11 mouse cellular contexts compared by ENCODE assay signal in genomic region chr17:64603534-64603933, GRCm38 (mm10). TPM values are rescaled to one million over a fixed set of nuclear protein-coding genes. Genes with fewer than 3 reads are reported as not detected.
A peak's percentile ranks its signal among the peaks of the same experiment; 100 is the strongest.
DNase-seq lines count a peak whose midpoint lies in the region; ATAC-seq lines count a peak whose summit lies in the region.
"Had no signal": no experiment of that assay in that cellular context is flagged by ENCODE, and none has a peak within 500 bp of the region (broad histone marks: within the 10 kb centered on the region; RNA-seq: fewer than 3 reads in every experiment).

No protein-coding gene starts in this region.

- H3K27me3 ChIP-seq in heart, embryonic 16.5 days (ENCODE audit: control insufficient read depth, insufficient read depth, low read length) = no peaks in the 10 kb centered on the region
- H3K27me3 ChIP-seq in hindbrain, embryonic 12.5 days = no peaks in the 10 kb centered on the region
- H3K27me3 ChIP-seq in midbrain, embryonic 12.5 days = peaks cover 9% of the 10 kb centered on the region; the same call in 1 of the 2 replicates

- no peak for ATAC-seq in heart, embryonic 16.5 days (replicated peaks; ENCODE audit: extremely low read depth, insufficient read depth, low FRiP score)
- no peak for ATAC-seq in hindbrain, embryonic 12.5 days (ENCODE audit: low FRiP score)
- ATAC-seq in midbrain, embryonic 12.5 days (ENCODE audit: low FRiP score, low read depth) = no peak

- H3K4me2 ChIP-seq in heart, embryonic 16.5 days (ENCODE audit: low read depth, low read length) = peak overlapping the region; percentile 97
- peak overlapping the region; percentile 97 for H3K4me2 ChIP-seq in hindbrain, embryonic 12.5 days (replicated peaks)
- peak overlapping the region; percentile 93 for H3K4me2 ChIP-seq in midbrain, embryonic 12.5 days (replicated peaks)

- no peaks in the 10 kb centered on the region for H3K36me3 ChIP-seq in heart, embryonic 16.5 days (ENCODE audit: control insufficient read depth, insufficient read depth)
- H3K36me3 ChIP-seq in hindbrain, embryonic 12.5 days = no peaks in the 10 kb centered on the region
- H3K36me3 ChIP-seq in midbrain, embryonic 12.5 days = no peaks in the 10 kb centered on the region
- H3K36me3 ChIP-seq: G1E had no signal

- H3K9ac ChIP-seq in heart, embryonic 16.5 days (ENCODE audit: low read length) = 0 out of 2 replicates have a peak overlapping the region, but pooled peaks have one; percentile 26
- H3K9ac ChIP-seq in hindbrain, embryonic 12.5 days = 0 out of 2 replicates have a peak overlapping the region, but pooled peaks have one; percentile 18
- H3K9ac ChIP-seq in midbrain, embryonic 12.5 days (replicated peaks) = no peak overlapping the region

- H3K4me3 ChIP-seq in heart, embryonic 16.5 days (ENCODE audit: low read length) = peak overlapping the region; percentile 27
- peak overlapping the region; percentile 94; the same call in 1 of the 2 replicates for H3K4me3 ChIP-seq in brown adipose tissue, adult 24 weeks (ENCODE audit: insufficient read depth, low read depth, low read length)
- H3K4me3 ChIP-seq in hindbrain, embryonic 12.5 days = peak overlapping the region; percentile 90; the same call in 1 of the 2 replicates
- H3K4me3 ChIP-seq in midbrain, embryonic 12.5 days = 0 out of 2 replicates have a peak overlapping the region, but pooled peaks have one; percentile 91

- no peak overlapping the region for H3K27ac ChIP-seq in heart, embryonic 16.5 days (ENCODE audit: low read length)
- H3K27ac ChIP-seq in brown adipose tissue, adult 24 weeks (replicated peaks; ENCODE audit: low read depth, low read length) = no peak overlapping the region
- H3K27ac ChIP-seq in hindbrain, embryonic 12.5 days = no peak overlapping the region
- no peak overlapping the region for H3K27ac ChIP-seq in midbrain, embryonic 12.5 days (replicated peaks)

- DNase-seq in heart, postnatal 4 days = no peak
- DNase-seq in right cerebral cortex, adult 18-20 months = no peak
- DNase-seq in T-cell, adult 2 months (ENCODE audit: low spot score) = no peak
- no peak for DNase-seq in urinary bladder, postnatal 14 days (ENCODE audit: low spot score)
- DNase-seq: gastrocnemius, postnatal 14 days; spleen, adult 18-20 months had no signal

- WGBS in heart, embryonic 16.5 days = 80% methylated on average over 5 of the region's 5 CpGs
- 81% methylated on average over 5 of the region's 5 CpGs for WGBS in hindbrain, embryonic 12.5 days
- 81% methylated on average over 5 of the region's 5 CpGs for WGBS in midbrain, embryonic 12.5 days

- peaks cover 18% of the 10 kb centered on the region for H3K4me1 ChIP-seq in heart, embryonic 16.5 days (ENCODE audit: control insufficient read depth, insufficient read depth, low read length)
- peaks cover 9% of the 10 kb centered on the region for H3K4me1 ChIP-seq in brown adipose tissue, adult 24 weeks (ENCODE audit: control insufficient read depth, insufficient read depth, insufficient read length, low read length)
- peaks cover 25% of the 10 kb centered on the region for H3K4me1 ChIP-seq in hindbrain, embryonic 12.5 days
- H3K4me1 ChIP-seq in midbrain, embryonic 12.5 days = peaks cover 22% of the 10 kb centered on the region

- no peaks in the 10 kb centered on the region for H3K9me3 ChIP-seq in heart, embryonic 16.5 days (replicated peaks; ENCODE audit: control insufficient read depth, low read length)
- no peaks in the 10 kb centered on the region for H3K9me3 ChIP-seq in hindbrain, embryonic 12.5 days (replicated peaks)
- no peaks in the 10 kb centered on the region for H3K9me3 ChIP-seq in midbrain, embryonic 12.5 days

RNA-seq across cellular contexts. Expression of gene Man2a1, which starts 3.0 kb away (rescaled TPM):
- 6.3 and 6.9 TPM in 2 replicates for polyA plus RNA-seq in heart, embryonic 16.5 days (2015; fragmentation: Nextera tagmentation; extraction: Ambion mirVana)
- 10 to 100 TPM; 30.7 to 31.0 TPM for total RNA-seq in heart, postnatal 4 days (2021)
- polyA plus RNA-seq in brown adipose tissue, adult 24 weeks (2012; ENCODE audit: insufficient read depth, insufficient read length, missing spikeins) = 12.7 TPM in 2 replicates
- 6.5 and 7.9 TPM in 2 replicates for polyA plus RNA-seq in hindbrain, embryonic 12.5 days (2016; fragmentation: Nextera tagmentation; extraction: Ambion mirVana)
- 6.8 and 8.0 TPM in 2 replicates for polyA plus RNA-seq in midbrain, embryonic 12.5 days (2016; fragmentation: Nextera tagmentation; extraction: Ambion mirVana)
- total RNA-seq: G1E had no signal
- polyA plus RNA-seq: G1E had no signal

Comparison
In these comparisons a context has a peak if more than half of its experiments do, and no peak if none do; other contexts are left out.
1. H3K4me3 ChIP-seq: peak in every context shown above with its lines; median percentile 94 in brown adipose tissue, adult 24 weeks; 91 in midbrain, embryonic 12.5 days; 90 in hindbrain, embryonic 12.5 days; 27 in heart, embryonic 16.5 days.